Mouse (Mus musculus) MEL (cell line): ENCODE data around the gene Psen1. TPM values are rescaled to one million over a fixed set of nuclear protein-coding genes. Genes with fewer than 3 reads are reported as not detected.

Experiments used
- DNase-seq: peaks from one replicate; pipeline ENCODE4 v3.0.0; 2011; ENCODE audit warnings: low read depth, low spot score
- H3K27ac ChIP-seq: 2 replicates; pipeline ENCODE4 v1.5.1; 2012; ENCODE audit warnings: low read depth, mild to moderate bottlenecking, control low read depth, low read length, moderate library complexity; ENCODE audit not compliant: control insufficient read depth
- H3K27me3 ChIP-seq, 2 experiments: fragments of 150-350 bp in 1 of 2; sonication (generic) in 1 of 2; 2 replicates each; pipeline ENCODE4 v1.6.1; 2012; ENCODE audit warnings: low read length in 2 of 2, mild to moderate bottlenecking in 2 of 2, improper control_type of control experiment in 1 of 2, moderate library complexity in 1 of 2; ENCODE audit not compliant: insufficient read depth in 2 of 2, control insufficient read depth in 1 of 2
- H3K36me3 ChIP-seq, 2 experiments: 2 replicates each; pipeline ENCODE4 v1.6.1; 2012 to 2014; ENCODE audit warnings: low read length in 2 of 2, improper control_type of control experiment in 1 of 2, inconsistent platforms in 1 of 2, mild to moderate bottlenecking in 1 of 2; ENCODE audit not compliant: insufficient read depth in 2 of 2, control insufficient read depth in 1 of 2
- H3K4me1 ChIP-seq, 2 experiments: fragments of 150-350 bp in 1 of 2; sonication (generic) in 1 of 2; 2 replicates each; pipeline ENCODE4 v1.6.1; 2012; ENCODE audit warnings: low read length in 2 of 2, improper control_type of control experiment in 1 of 2, mild to moderate bottlenecking in 1 of 2; ENCODE audit not compliant: insufficient read depth in 2 of 2, control insufficient read depth in 1 of 2
- H3K4me3 ChIP-seq, 2 experiments: fragments of 150-350 bp in 1 of 2; sonication (generic) in 1 of 2; 2 replicates each; pipeline ENCODE4 v1.5.1; 2012; ENCODE audit warnings: low read depth in 2 of 2, low read length in 2 of 2, mild to moderate bottlenecking in 2 of 2, moderate library complexity in 2 of 2, control low read depth in 1 of 2, improper control_type of control experiment in 1 of 2; ENCODE audit not compliant: control insufficient read depth in 1 of 2, insufficient read depth in 1 of 2
- H3K79me2 ChIP-seq: 2 replicates; pipeline ENCODE4 v1.6.1; 2012; ENCODE audit warnings: mild to moderate bottlenecking, low read length, moderate library complexity; ENCODE audit not compliant: control insufficient read depth, poor library complexity, insufficient read depth
- H3K9ac ChIP-seq: 2 replicates; pipeline ENCODE4 v1.6.1; 2012; ENCODE audit warnings: low read depth, mild to moderate bottlenecking, control low read depth, low read length, moderate library complexity; ENCODE audit not compliant: control insufficient read depth, poor library complexity, severe bottlenecking
- H3K9me3 ChIP-seq: fragments of 150-350 bp; sonication (generic); replicated peaks from 2 replicates; pipeline ENCODE4 v1.6.1; 2012; ENCODE audit warnings: mild to moderate bottlenecking, low read length, improper control_type of control experiment, moderate library complexity; ENCODE audit not compliant: insufficient read depth
- CHD2 ChIP-seq: IDR thresholded peaks from 2 replicates; pipeline ENCODE4 v1.6.1; 2011; ENCODE audit warnings: low read length, improper control_type of control experiment
- CTCF ChIP-seq, 3 experiments: IDR thresholded peaks in 2 of 3; conservative IDR thresholded peaks in 1 of 3; 2 replicates each; pipeline ENCODE4 v1.5.1; 2011 to 2012; ENCODE audit warnings: low read length in 3 of 3, low read depth in 2 of 3, mild to moderate bottlenecking in 2 of 3, improper control_type of control experiment in 1 of 3, inconsistent platforms in 1 of 3, mixed read lengths in 1 of 3, moderate library complexity in 1 of 3; ENCODE audit not compliant: control insufficient read depth in 1 of 3, insufficient read depth in 1 of 3, poor library complexity in 1 of 3, severe bottlenecking in 1 of 3
- EP300 ChIP-seq, 2 experiments: IDR thresholded peaks; 2 replicates each; pipeline ENCODE4 v1.6.1; 2011; ENCODE audit warnings: improper control_type of control experiment in 2 of 2, low read length in 2 of 2, low read depth in 1 of 2, mild to moderate bottlenecking in 1 of 2
- JUND ChIP-seq: IDR thresholded peaks from 2 replicates; pipeline ENCODE4 v1.6.1; 2011; ENCODE audit warnings: low read depth, mild to moderate bottlenecking, improper control_type of control experiment, low read length
- KAT2A ChIP-seq: conservative IDR thresholded peaks from 2 replicates; pipeline ENCODE4 v1.6.1; 2012; ENCODE audit warnings: low read depth, low read length, improper control_type of control experiment, inconsistent platforms
- MAFK ChIP-seq: IDR thresholded peaks from 2 replicates; pipeline ENCODE4 v1.6.1; 2011; ENCODE audit warnings: low read depth, mild to moderate bottlenecking, low read length, improper control_type of control experiment, borderline replicate concordance
- MAX ChIP-seq: IDR thresholded peaks from 2 replicates; pipeline ENCODE4 v1.6.1; 2011; ENCODE audit warnings: low read length, improper control_type of control experiment
- MEF2A ChIP-seq: IDR thresholded peaks from 2 replicates; pipeline ENCODE4 v1.6.1; 2014; ENCODE audit warnings: low read depth, mild to moderate bottlenecking, inconsistent platforms, low read length, improper control_type of control experiment; ENCODE audit not compliant: poor library complexity, insufficient replicate concordance, severe bottlenecking; ENCODE audit errors: extremely low read depth
- MXI1 ChIP-seq: IDR thresholded peaks from 2 replicates; pipeline ENCODE4 v1.6.1; 2011; ENCODE audit warnings: mild to moderate bottlenecking, low read depth, low read length, improper control_type of control experiment
- MYB ChIP-seq: IDR thresholded peaks from 2 replicates; pipeline ENCODE4 v1.6.1; 2011; ENCODE audit warnings: mild to moderate bottlenecking, low read depth, low read length, improper control_type of control experiment
- MYC ChIP-seq: IDR thresholded peaks from 2 replicates; pipeline ENCODE4 v1.6.1; 2011; ENCODE audit warnings: low read depth, mild to moderate bottlenecking, low read length, improper control_type of control experiment, moderate library complexity
- NRF1 ChIP-seq: IDR thresholded peaks from 2 replicates; pipeline ENCODE4 v1.6.1; 2014; ENCODE audit warnings: low read depth, mild to moderate bottlenecking, inconsistent platforms, low read length, improper control_type of control experiment, moderate library complexity; ENCODE audit not compliant: poor library complexity, insufficient read depth, severe bottlenecking
- POLR2AphosphoS5 ChIP-seq: IDR thresholded peaks from 2 replicates; pipeline ENCODE4 v1.6.1; 2012; ENCODE audit warnings: low read depth, borderline replicate concordance, mild to moderate bottlenecking, inconsistent platforms, low read length, moderate library complexity, mixed read lengths
- RAD21 ChIP-seq: IDR thresholded peaks from 2 replicates; pipeline ENCODE4 v1.6.1; 2011; ENCODE audit warnings: mild to moderate bottlenecking, low read depth, low read length, improper control_type of control experiment
- SMC3 ChIP-seq: IDR thresholded peaks from 2 replicates; pipeline ENCODE4 v1.6.1; 2011; ENCODE audit warnings: low read depth, low read length, improper control_type of control experiment
- TAL1 ChIP-seq: IDR thresholded peaks from 2 replicates; pipeline ENCODE4 v1.6.1; 2012; ENCODE audit warnings: mild to moderate bottlenecking, inconsistent platforms, low read length, moderate library complexity, mixed read lengths
- TCF12 ChIP-seq: IDR thresholded peaks from 2 replicates; pipeline ENCODE4 v1.6.1; 2014; ENCODE audit warnings: low read depth, mild to moderate bottlenecking, inconsistent platforms, low read length, improper control_type of control experiment, moderate library complexity
- UBTF ChIP-seq: IDR thresholded peaks from 2 replicates; pipeline ENCODE4 v1.6.1; 2012; ENCODE audit warnings: low read depth, mild to moderate bottlenecking, inconsistent platforms, low read length, improper control_type of control experiment, moderate library complexity, borderline replicate concordance; ENCODE audit not compliant: insufficient read depth
- USF2 ChIP-seq, 2 experiments: IDR thresholded peaks; 2 replicates each; pipeline ENCODE4 v1.6.1; 2011 to 2012; ENCODE audit warnings: improper control_type of control experiment in 2 of 2, low read length in 2 of 2, borderline replicate concordance in 1 of 2, inconsistent platforms in 1 of 2, low read depth in 1 of 2, mild to moderate bottlenecking in 1 of 2; ENCODE audit not compliant: insufficient read depth in 1 of 2
- ZKSCAN1 ChIP-seq: IDR thresholded peaks from 2 replicates; pipeline ENCODE4 v1.6.1; 2012; ENCODE audit warnings: low read depth, mild to moderate bottlenecking, inconsistent platforms, low read length, improper control_type of control experiment, moderate library complexity
- ZNF384 ChIP-seq: IDR thresholded peaks from 2 replicates; pipeline ENCODE4 v1.6.1; 2012; ENCODE audit warnings: low read depth, mild to moderate bottlenecking, inconsistent platforms, low read length, improper control_type of control experiment
- polyA plus RNA-seq, 2 experiments: library from polyadenylated mRNA; stranded (reverse) in 1 of 2; unstranded in 1 of 2; fragments of >175 nt in 1 of 2; fragments of >200 nt in 1 of 2; gene quantifications; 2 replicates each; pipeline versions ENCODE4 v1.2.1 to v1.2.4; 2012; ENCODE audit warnings: low replicate concordance in 2 of 2, low read depth in 1 of 2; ENCODE audit not compliant: insufficient read length in 2 of 2, insufficient read depth in 1 of 2, missing spikeins in 1 of 2
- total RNA-seq: library from RNA; depleted of rRNA; stranded (reverse); fragments of 300-350 nt; gene quantifications from 2 replicates; pipeline ENCODE4 v1.2.3, GENCODE M21; 2012

Psen1 gene
- total and polyA plus RNA-seq, 3 experiments, result 45.4 to 63.5 TPM; not detected in 1

DNA sequence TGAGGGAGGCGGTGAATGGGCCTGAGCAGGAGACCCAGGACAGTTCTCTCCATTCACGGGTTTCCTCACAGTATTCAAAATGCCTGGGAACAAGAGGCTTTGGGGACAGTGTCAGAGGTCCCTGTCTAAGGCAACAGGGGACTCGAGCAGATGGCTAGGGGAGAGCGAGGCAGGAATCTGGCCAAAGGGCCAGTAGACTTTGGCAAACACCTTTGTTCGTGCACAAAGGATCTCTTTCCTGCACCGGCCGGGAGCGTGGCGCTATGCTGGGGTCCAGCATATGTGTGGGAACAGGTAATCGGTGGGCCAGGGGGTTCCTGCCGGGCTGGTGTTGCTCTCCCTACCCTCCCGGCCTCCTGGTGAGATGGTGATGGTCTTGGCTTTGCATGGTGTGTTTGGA, 87.7 kb downstream of the Psen1 start:
- Histone ChIP-seq H3K27ac (no peak overlapping the region), H3K9ac (no peak overlapping the region), H3K4me3 (no peak overlapping the region)
- no peak for TF ChIP-seq USF2 (IDR thresholded peaks at IDR 0.05; ENCODE audit: borderline replicate concordance in 1 of 2, insufficient read depth in 1 of 2, low read depth in 1 of 2, low read length in 2 of 2)
- TF ChIP-seq EP300 (IDR thresholded peaks at IDR 0.05; ENCODE audit: low read depth in 1 of 2, low read length in 2 of 2), result no peak
- no peak for TF ChIP-seq SMC3
- TF ChIP-seq RAD21, result no peak
- no peak for TF ChIP-seq MAFK
- TF ChIP-seq POLR2AphosphoS5, result no peak
- TF ChIP-seq JUND, result no peak
- TF ChIP-seq UBTF, result no peak
- TF ChIP-seq MAX, result no peak
- TF ChIP-seq MYC, result no peak
- TF ChIP-seq ZNF384, result no peak
- no peak for TF ChIP-seq KAT2A
- TF ChIP-seq NRF1, result no peak
- TF ChIP-seq CHD2, result no peak
- no peak for TF ChIP-seq MYB
- no peak for TF ChIP-seq TAL1
- TF ChIP-seq ZKSCAN1, result no peak
- no peak for TF ChIP-seq CTCF (IDR thresholded peaks at IDR 0.05 in 2 of 3, conservative IDR thresholded peaks at IDR 0.05 in 1 of 3; ENCODE audit: control insufficient read depth in 1 of 3, insufficient read depth in 1 of 3, low read depth in 2 of 3, low read length in 3 of 3, poor library complexity in 1 of 3, severe bottlenecking in 1 of 3)
- TF ChIP-seq MEF2A, result no peak
- TF ChIP-seq MXI1, result no peak
- TF ChIP-seq, all 39 proteins: peak for 0
- no peak for DNase-seq
- Histone ChIP-seq H3K79me2 (no peaks in the 10 kb centered on the region), H3K4me1 (no peaks in the 10 kb centered on the region; a peak in 1 of 4 replicates), H3K9me3 (no peaks in the 10 kb centered on the region), H3K27me3 (peaks cover 0 to 4% of the 10 kb centered on the region in 2 experiments; a peak in 3 of 4 replicates), H3K36me3 (no peaks in the 10 kb centered on the region)

GRCm38 (mm10) chr12:83776766-83777165, 88.8 kb downstream of the Psen1 start:
- Histone ChIP-seq H3K36me3 (no peaks in the 10 kb centered on the region), H3K9ac (no peak overlapping the region), H3K4me1 (no peaks in the 10 kb centered on the region), H3K9me3 (no peaks in the 10 kb centered on the region), H3K27me3 (peaks cover 0 to 4% of the 10 kb centered on the region in 2 experiments; a peak in 3 of 4 replicates), H3K27ac (no peak overlapping the region), H3K79me2 (no peaks in the 10 kb centered on the region), H3K4me3 (no peak overlapping the region)
- DNase-seq, result no peak
- TF ChIP-seq TCF12, result no peak
